Mouse (Mus musculus) lung, postnatal 0 days (tissue): Measurements from ENCODE around the gene Topors.

Source experiments
- CTCF ChIP-seq: IDR thresholded peaks from 2 replicates; pipeline ENCODE4 v1.5.1; 2016; ENCODE audit warnings: antibody characterized with exemption, mild to moderate bottlenecking
- EP300 ChIP-seq: IDR thresholded peaks from 2 replicates; pipeline ENCODE4 v1.6.1; 2016; ENCODE audit warnings: antibody characterized with exemption, mild to moderate bottlenecking, control low read depth

DNA sequence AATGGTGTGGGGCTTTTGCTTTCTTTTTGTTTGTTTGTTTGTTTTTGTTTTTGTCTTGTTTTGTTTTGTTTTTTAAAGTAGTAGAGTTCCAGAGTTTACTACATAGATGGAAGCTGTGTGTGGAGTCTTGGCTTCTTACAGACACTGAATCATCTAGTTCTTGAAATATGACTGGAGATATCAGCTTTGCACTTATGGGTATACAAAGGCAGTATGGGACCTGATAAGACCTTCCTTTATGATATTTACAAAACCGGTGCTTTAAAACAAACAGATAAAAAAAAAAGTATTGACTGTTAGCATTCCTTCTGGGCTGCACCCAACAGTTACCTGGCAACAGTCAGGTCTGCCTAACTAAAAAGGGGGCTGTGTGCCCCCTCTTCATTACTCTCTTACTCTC is 42.6 kb upstream of the Topors start:
- TF ChIP-seq EP300 (no peak), CTCF (no peak)
